Mouse (Mus musculus) thymus, adult 2 months (tissue): ENCODE results near the gene Kcnip3. TPM values are rescaled to one million over a fixed set of nuclear protein-coding genes. Genes with fewer than 3 reads are reported as not detected.

Experiments
- DNase-seq: peaks from one replicate; pipeline ENCODE4 v3.0.0; 2021
- H3K27ac ChIP-seq: fragments of 200-500 bp; 2 replicates; pipeline ENCODE4 v1.5.1; 2012; ENCODE audit warnings: low read length, control low read depth; ENCODE audit not compliant: control insufficient read depth, insufficient read depth
- H3K27me3 ChIP-seq: fragments of 200-500 bp; 2 replicates; pipeline ENCODE4 v1.6.1; 2012; ENCODE audit warnings: mild to moderate bottlenecking, low read length, moderate library complexity, mixed read lengths; ENCODE audit not compliant: control insufficient read depth, insufficient read depth
- H3K36me3 ChIP-seq: fragments of 200-500 bp; 2 replicates; pipeline ENCODE4 v1.6.1; 2012; ENCODE audit warnings: mild to moderate bottlenecking, low read length, moderate library complexity; ENCODE audit not compliant: control insufficient read depth, insufficient read depth
- H3K4me1 ChIP-seq: fragments of 200-500 bp; replicated peaks from 2 replicates; pipeline ENCODE4 v1.6.1; 2012; ENCODE audit warnings: low read length; ENCODE audit not compliant: control insufficient read depth, insufficient read depth
- H3K4me3 ChIP-seq: fragments of 200-500 bp; 2 replicates; pipeline ENCODE4 v1.5.1; 2012; ENCODE audit warnings: mild to moderate bottlenecking, low read length, control low read depth, moderate library complexity; ENCODE audit not compliant: control insufficient read depth, insufficient read depth
- CTCF ChIP-seq: fragments of 200-500 bp; IDR thresholded peaks from 2 replicates; pipeline ENCODE4 v1.5.1; 2012; ENCODE audit warnings: mild to moderate bottlenecking, control low read depth, low read length, moderate library complexity, borderline replicate concordance; ENCODE audit not compliant: control insufficient read depth, poor library complexity, insufficient read depth; ENCODE audit errors: extremely low read depth
- POLR2A ChIP-seq: fragments of 200-500 bp; IDR thresholded peaks from 2 replicates; pipeline ENCODE4 v1.6.1; 2012; ENCODE audit warnings: mild to moderate bottlenecking, low read length, control low read depth, moderate library complexity; ENCODE audit not compliant: control insufficient read depth, poor library complexity, insufficient read depth; ENCODE audit errors: extremely low read depth
- WGBS: fragments of 180-500 bp; shearing (Covaris S2); methylation state at CpG from one replicate; pipeline ENCODE4 v1.1.7; 2018; 5-methylcytosine and 5-hydroxymethylcytosine counted together
- polyA plus RNA-seq: library from polyadenylated mRNA; depleted of rRNA; stranded (reverse); fragments of >200 nt; gene quantifications from 2 replicates; pipeline ENCODE4 v1.2.3, GENCODE M21; 2012

Gene Kcnip3
- polyA plus RNA-seq, 1 experiment, result 4.7 TPM

DNA sequence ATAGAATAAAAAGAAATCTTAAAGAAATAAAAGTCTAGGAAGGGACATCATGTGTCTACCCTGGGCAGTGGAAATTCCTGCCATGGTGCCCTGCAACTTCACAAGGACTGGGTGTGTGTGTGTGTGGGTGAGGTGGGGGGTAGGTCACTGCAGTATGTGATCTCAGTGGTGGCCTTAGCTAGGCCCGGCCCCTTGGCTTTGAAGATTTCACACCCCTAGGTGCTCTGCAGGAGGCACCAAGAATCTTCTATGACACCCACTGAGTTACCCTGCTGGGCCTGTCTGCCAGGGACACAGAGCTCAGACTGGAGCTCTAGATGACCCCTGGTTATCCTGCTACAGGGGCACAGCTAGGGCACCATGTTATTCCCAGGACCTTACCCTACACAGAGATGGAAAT is 25.6 kb downstream of the Kcnip3 start:
- no peak for DNase-seq
- Histone ChIP-seq H3K27me3 (no peaks in the 10 kb centered on the region), H3K4me3 (no peak overlapping the region), H3K4me1 (no peaks in the 10 kb centered on the region), H3K36me3 (no peaks in the 10 kb centered on the region), H3K27ac (no peak overlapping the region)
- WGBS, result 82% methylated on average over 1 of the region's 1 CpGs
- TF ChIP-seq CTCF, result no peak
- TF ChIP-seq POLR2A, result no peak

DNA sequence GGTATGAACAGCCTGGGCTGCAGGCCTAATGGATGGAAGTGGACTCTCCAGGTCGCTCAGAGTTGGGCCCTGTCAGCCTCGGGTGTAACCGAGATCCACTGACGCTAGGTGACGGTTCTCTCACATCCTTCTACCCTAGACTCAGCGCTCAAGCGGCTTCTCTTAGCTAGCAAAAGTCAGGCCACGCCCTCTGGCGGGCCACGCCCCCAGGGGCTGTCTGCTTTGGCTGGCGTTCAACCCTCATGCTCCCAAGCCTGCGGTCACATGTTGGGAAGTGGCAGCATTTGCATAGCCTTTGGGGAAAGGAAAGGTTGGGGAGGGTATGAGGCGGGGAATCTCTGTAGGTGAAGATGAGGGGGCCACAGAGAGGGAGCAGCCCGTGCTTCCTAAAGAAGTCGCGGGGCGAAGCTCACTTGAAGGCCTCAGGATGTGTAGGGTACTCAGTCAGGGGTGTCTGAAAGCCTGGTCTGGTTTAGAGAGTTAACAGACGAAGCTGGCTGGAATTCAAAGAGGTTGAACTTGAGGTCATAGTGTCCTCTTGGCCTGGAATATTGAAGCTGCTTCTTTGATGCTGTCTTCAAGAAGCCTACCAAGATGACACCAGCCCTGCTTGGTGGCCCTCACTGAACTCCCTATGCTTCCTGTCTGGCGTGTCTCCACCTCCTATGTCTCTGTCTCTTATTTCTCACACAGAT is 37.3 kb downstream of the Kcnip3 start:
- peaks cover 10% of the 10 kb centered on the region for H3K4me1 ChIP-seq
- H3K27me3 ChIP-seq, result peaks cover 9% of the 10 kb centered on the region
- no peak overlapping the region for H3K4me3 ChIP-seq
- no peak for TF ChIP-seq CTCF
- TF ChIP-seq POLR2A, result no peak
- 13% methylated on average over 19 of the region's 19 CpGs for WGBS
- DNase-seq, result peak; percentile 41
- H3K27ac ChIP-seq, result no peak overlapping the region
- H3K36me3 ChIP-seq, result no peaks in the 10 kb centered on the region

- Histone ChIP-seq H3K4me1 (peaks cover 10% of the 10 kb centered on the region), H3K27me3 (peaks cover 9% of the 10 kb centered on the region), H3K4me3 (no peak overlapping the region), H3K36me3 (no peaks in the 10 kb centered on the region), H3K27ac (no peak overlapping the region)
- TF ChIP-seq POLR2A (no peak), CTCF (no peak)
- DNase-seq, result no peak
- 2% methylated on average over 21 of the region's 21 CpGs for WGBS
Measured at GRCm38 (mm10) chr2:127483001-127483400, 38.9 kb downstream of the Kcnip3 start.

- H3K27me3 ChIP-seq, result peaks cover 9% of the 10 kb centered on the region
- peaks cover 10% of the 10 kb centered on the region for H3K4me1 ChIP-seq
- H3K27ac ChIP-seq, result no peak overlapping the region
- TF ChIP-seq CTCF, result no peak
- no peak for TF ChIP-seq POLR2A
- no peak for DNase-seq
- under 1% methylated on average over 21 of the region's 21 CpGs for WGBS
- 0 out of 2 replicates have a peak overlapping the region, but pooled peaks have one; percentile 15 for H3K4me3 ChIP-seq
- no peaks in the 10 kb centered on the region for H3K36me3 ChIP-seq
Measured at GRCm38 (mm10) chr2:127482533-127482911, 39.4 kb downstream of the Kcnip3 start.

DNA sequence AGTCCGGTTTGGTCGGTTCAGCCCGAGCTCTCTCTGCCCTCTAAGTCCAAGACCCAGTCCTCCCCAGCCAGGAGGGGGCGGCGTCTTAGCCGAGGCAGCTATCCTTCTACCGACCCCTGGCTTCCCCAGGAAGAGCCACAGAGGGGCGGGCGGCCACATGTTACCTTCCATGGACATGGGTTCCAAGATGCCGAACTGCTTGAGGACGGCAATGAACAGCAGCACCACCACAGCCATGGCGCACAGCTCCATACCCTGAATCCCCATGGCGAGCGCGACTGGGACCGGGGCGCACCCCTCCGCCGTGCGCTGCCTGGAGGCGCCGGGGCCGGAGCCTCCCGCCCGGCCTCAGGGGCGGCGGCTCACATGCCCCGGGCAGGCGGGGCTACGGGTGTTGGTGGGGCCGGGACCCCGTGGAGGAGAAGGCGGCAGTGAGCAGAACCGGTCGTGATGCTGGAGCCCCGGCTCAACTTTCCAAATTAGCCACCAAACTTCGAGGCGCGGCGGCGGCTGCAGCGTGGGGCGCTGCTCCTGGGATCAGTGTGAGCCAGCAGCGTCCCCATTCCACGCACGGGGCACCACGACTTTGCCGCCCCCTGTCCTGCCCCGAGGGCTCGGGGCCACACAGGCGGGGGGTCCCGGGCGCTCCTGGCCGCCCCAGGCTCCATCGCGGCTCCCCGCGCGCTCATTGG is 39.9 kb downstream of the Kcnip3 start:
- H3K27ac ChIP-seq, result no peak overlapping the region
- TF ChIP-seq POLR2A (no peak), CTCF (no peak)
- WGBS, result 1% methylated on average over 56 of the region's 59 CpGs
- peaks cover 10% of the 10 kb centered on the region for H3K4me1 ChIP-seq
- 0 out of 2 replicates have a peak overlapping the region, but pooled peaks have one; percentile 15 for H3K4me3 ChIP-seq
- H3K27me3 ChIP-seq, result peaks cover 9% of the 10 kb centered on the region
- no peak for DNase-seq
- H3K36me3 ChIP-seq, result no peaks in the 10 kb centered on the region

DNA sequence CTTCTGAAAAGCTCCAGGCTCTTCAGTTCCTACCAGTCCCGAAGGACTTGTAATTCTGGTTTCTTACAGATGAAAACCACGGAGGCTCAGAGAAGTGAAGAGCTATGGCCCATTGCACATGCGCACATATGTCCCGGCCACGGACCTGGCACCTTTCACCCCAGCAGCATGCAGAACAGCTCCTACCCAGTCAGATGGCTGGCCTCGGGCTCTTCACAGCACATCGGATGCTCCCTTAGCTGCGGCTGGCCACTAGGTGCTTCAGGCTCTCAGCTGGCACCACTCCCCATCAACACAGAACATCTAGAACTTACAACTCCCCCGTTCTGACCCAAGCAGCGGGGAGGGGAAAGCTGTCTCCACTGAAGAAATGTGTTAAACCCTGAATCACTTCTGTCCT is 42.1 kb downstream of the Kcnip3 start:
- 83% methylated on average over 10 of the region's 10 CpGs for WGBS

GRCm38 (mm10) chr2:127479210-127479609 is 42.7 kb downstream of the Kcnip3 start:
- TF ChIP-seq CTCF, result no peak
- Histone ChIP-seq H3K27me3 (peaks cover 6% of the 10 kb centered on the region), H3K4me1 (peaks cover 5% of the 10 kb centered on the region), H3K4me3 (no peak overlapping the region), H3K36me3 (no peaks in the 10 kb centered on the region), H3K27ac (no peak overlapping the region)
- no peak for DNase-seq
- WGBS, result 88% methylated on average over 4 of the region's 4 CpGs

More for the DNA sequence above, 42.1 kb downstream of the Kcnip3 start:
- H3K4me3 ChIP-seq, result no peak overlapping the region
- peaks cover 10% of the 10 kb centered on the region for H3K4me1 ChIP-seq
- H3K36me3 ChIP-seq, result no peaks in the 10 kb centered on the region
- TF ChIP-seq POLR2A (no peak), CTCF (no peak)
- DNase-seq, result no peak
- H3K27ac ChIP-seq, result no peak overlapping the region
- H3K27me3 ChIP-seq, result peaks cover 7% of the 10 kb centered on the region
